Mouse (Mus musculus): Measurements from ENCODE around the gene Tsnaxip1.

Gene Tsnaxip1

GRCm38 (mm10) chr8:105826861-105827848 lies at the start of gene Tsnaxip1, which contains the start of gene Ranbp10:
Gene Tsnaxip1 (plus strand): TSS chr8:105827731.
Gene Ranbp10 (minus strand): TSS chr8:105827350.
- in situ Hi-C loops (cut with MboI; ENCODE audit: low sequenced_read_pairs), result no loop called here

DNA sequence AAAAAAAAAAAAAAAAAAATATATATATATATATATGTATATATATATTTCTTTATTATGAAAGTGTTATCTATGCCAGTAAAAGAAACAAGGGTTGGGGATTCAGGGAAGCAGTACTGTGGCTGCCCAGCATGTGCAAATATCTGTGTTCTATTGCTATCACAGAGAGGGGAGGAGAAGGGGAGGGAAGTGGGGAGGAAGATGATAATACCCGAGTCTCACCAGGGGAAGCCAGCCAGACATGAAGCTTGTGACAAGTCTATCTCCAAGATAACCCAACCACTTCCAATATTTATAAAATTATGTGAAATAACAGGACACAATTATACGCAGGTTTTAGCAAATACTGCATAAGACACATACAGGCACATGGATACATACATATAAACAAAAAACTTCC lies 49.7 kb upstream of the Tsnaxip1 start:
- in situ Hi-C loops (cut with MboI; ENCODE audit: low sequenced_read_pairs), result no loop called here

GRCm38 (mm10) chr8:105780298-105780697 lies 47.2 kb upstream of the Tsnaxip1 start:
- in situ Hi-C loops (cut with MboI; ENCODE audit: low sequenced_read_pairs), result no loop called here

DNA sequence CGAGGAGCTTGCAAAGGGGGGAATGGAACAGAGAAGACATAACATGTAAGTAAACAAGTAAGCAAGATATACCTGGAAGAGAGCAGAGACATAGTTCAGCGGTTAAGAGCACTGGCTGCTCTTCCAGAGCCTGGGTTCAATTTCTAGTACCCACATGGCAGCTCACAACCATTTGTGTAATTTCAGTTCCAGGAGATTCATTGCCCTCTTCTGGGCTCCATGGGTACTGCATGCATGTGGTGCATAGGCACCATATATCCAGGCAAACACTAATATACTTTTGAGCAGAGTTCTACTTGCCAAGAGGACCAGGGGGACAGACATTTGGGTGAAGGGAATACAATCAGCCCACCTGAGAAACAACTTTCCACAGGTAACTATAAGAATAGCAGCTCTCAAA lies 39.3 kb upstream of the Tsnaxip1 start:
- in situ Hi-C loops (cut with MboI; ENCODE audit: low sequenced_read_pairs), result no loop called here

- in situ Hi-C loops (cut with MboI; ENCODE audit: low sequenced_read_pairs), result no loop called here
These were observed 38.6 kb upstream of the Tsnaxip1 start for GRCm38 (mm10) chr8:105788927-105789326.

- in situ Hi-C loops (cut with MboI; ENCODE audit: low sequenced_read_pairs), result loop anchor here (10.0 kb wide), 1 partner anchor 75 kb away; no protein-coding TSS in a partner anchor
These were observed 37.9 kb upstream of the Tsnaxip1 start for GRCm38 (mm10) chr8:105789626-105790025.

GRCm38 (mm10) chr8:105793331-105793730 lies 34.2 kb upstream of the Tsnaxip1 start:
- in situ Hi-C loops (cut with MboI; ENCODE audit: low sequenced_read_pairs), result loop anchor here (10.0 kb wide), 1 partner anchor 79 kb away; no protein-coding TSS in a partner anchor

GRCm38 (mm10) chr8:105794009-105794598 lies 33.4 kb upstream of the Tsnaxip1 start:
- in situ Hi-C loops (cut with MboI; ENCODE audit: low sequenced_read_pairs), result loop anchor here (10.0 kb wide), 1 partner anchor 79 kb away; no protein-coding TSS in a partner anchor

GRCm38 (mm10) chr8:105795785-105796184 lies 31.7 kb upstream of the Tsnaxip1 start:
- in situ Hi-C loops (cut with MboI; ENCODE audit: low sequenced_read_pairs), result loop anchor here (10.0 kb wide), 1 partner anchor 81 kb away; no protein-coding TSS in a partner anchor

- in situ Hi-C loops (cut with MboI; ENCODE audit: low sequenced_read_pairs), result loop anchor here (10.0 kb wide), 1 partner anchor 84 kb away; no protein-coding TSS in a partner anchor
These were observed 29.1 kb upstream of the Tsnaxip1 start for GRCm38 (mm10) chr8:105798408-105798807.

DNA sequence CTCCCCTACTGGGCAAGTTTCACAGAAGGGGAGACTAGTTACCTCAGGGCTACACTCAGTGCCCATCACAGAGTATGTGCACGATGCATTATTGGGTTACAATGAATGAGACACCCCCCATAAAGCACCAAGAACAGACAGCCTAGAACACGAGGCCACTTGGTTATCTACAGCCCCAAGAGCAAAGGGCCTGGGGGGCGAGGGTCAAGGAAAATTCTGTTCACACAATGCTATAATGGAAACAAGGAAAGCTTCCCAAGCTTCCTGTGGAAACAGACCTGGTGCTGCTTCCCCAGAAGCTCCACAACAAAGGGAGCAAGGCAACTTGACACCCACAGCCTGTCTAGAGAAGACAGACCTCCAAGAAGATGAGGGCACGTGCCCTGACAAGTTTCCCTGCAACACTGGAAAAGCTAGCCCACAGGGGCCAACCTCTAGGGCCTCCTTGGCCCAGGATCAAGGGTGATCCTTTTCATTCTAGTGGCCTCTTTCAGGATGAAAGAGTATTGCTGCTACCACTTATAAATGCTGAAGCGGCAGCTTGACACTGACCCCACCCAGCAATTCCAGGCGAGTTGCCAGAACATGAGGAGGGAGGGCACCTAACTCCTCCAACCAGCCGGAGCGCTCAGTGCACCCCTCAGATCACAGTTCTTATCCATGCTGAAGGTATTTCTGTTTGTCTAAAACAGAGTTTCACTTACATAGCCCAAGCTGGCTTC lies 28.3 kb upstream of the Tsnaxip1 start:
- in situ Hi-C loops (cut with MboI; ENCODE audit: low sequenced_read_pairs), result loop anchor here (10.0 kb wide), 1 partner anchor 84 kb away; no protein-coding TSS in a partner anchor

GRCm38 (mm10) chr8:105801153-105801904 lies 26.2 kb upstream of the Tsnaxip1 start:
- in situ Hi-C loops (cut with MboI; ENCODE audit: low sequenced_read_pairs), result no loop called here

GRCm38 (mm10) chr8:105804797-105805196 lies 22.7 kb upstream of the Tsnaxip1 start:
- in situ Hi-C loops (cut with MboI; ENCODE audit: low sequenced_read_pairs), result no loop called here

DNA sequence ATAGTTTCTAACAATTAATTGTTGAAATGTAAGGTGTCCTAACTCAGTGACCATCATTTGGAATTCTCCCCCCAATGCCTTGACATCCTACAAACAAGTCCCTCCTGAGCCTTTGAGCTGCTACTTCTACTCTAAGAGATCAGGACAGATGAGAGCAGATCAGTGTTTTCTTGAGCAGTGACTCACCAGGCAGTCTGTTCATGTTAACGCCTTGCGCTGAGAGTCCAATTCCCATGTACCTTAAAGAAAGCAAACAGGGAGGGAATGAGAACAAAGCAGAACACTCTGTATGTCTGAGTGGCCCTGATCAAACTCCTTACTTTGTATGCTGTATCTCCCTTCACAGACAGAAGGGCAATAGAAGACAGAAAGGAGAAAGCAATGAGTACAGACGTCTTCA lies 22.2 kb upstream of the Tsnaxip1 start:
- in situ Hi-C loops (cut with MboI; ENCODE audit: low sequenced_read_pairs), result no loop called here

DNA sequence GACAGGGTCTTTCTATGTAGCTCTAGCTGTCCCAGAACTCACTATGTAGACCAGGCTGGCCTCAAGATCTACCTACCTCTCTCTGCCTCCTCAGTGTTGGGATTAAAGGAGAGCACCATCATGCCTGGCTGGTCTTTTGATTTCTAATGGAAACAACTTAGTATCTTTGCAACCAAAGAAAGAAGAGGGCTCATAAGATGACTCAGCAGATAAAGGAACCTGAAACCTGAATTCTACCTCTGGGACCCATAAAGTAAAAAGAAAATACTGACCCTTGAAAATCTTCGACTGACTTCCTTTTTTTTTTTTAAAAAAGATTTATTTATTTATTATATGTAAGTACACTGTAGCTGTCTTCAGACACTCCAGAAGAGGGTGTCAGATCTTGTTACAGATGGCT lies 21.6 kb upstream of the Tsnaxip1 start:
- in situ Hi-C loops (cut with MboI; ENCODE audit: low sequenced_read_pairs), result no loop called here

DNA sequence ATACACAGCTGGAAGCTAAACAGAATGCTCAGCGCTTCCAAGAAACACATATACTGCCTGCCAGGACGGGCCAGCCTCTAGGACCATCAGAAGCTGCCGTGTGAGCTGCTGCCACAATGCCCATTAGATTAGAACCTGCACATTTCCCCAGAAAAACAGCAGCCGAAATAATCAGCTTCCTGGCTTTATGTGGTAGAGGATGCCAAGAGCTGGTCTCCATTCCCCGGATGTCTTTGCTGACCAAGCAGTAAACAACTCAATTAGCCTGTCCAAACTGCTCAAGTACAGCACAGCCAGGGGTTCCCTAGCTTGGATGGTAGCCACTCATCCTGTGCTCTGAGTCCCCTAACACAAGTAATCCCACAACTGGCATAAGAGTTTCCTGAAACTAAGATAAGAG lies 19.8 kb upstream of the Tsnaxip1 start:
- in situ Hi-C loops (cut with MboI; ENCODE audit: low sequenced_read_pairs), result no loop called here

DNA sequence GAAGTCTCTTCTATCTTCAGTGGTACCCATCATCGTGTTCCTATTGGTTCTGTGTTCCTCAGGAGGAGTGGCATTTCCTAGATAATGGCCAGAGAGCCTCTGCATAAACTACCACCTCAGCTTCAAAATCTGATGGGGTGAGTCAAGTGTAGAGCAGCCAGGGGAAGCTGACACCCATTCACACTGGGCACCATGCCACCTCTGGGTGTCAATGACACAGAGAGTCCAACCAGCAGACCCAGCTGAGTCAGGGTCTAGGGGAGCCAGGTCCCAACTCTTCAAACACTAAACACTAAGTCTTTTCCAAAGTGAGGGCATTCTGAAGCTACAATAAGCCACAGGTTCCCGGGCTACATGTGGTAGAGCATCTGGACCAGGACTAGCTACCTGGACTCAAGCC lies 19.1 kb upstream of the Tsnaxip1 start:
- in situ Hi-C loops (cut with MboI; ENCODE audit: low sequenced_read_pairs), result no loop called here

GRCm38 (mm10) chr8:105810245-105810786 lies 17.2 kb upstream of the Tsnaxip1 start:
- in situ Hi-C loops (cut with MboI; ENCODE audit: low sequenced_read_pairs), result no loop called here

- in situ Hi-C loops (cut with MboI; ENCODE audit: low sequenced_read_pairs), result no loop called here
These were observed 16.5 kb upstream of the Tsnaxip1 start for GRCm38 (mm10) chr8:105811061-105811460.

DNA sequence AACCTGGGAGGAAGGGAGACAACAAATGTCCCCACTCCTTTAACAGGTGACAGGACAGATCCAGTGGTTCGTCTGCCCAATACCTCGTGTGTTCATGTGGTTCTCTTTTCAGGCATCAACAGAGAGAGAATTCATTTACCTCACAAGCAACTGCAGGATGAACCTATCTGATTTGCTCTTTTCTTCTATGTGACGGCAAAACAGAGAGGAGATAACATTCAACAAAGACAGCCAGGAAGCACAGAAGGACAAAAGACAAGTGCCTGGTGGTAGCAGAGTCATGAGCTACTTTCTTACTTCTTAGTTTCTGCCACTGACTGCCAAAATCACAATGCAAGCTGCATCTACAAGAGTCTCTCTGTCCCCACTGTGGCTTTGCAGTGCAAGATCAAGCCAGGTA lies 16.0 kb upstream of the Tsnaxip1 start:
- in situ Hi-C loops (cut with MboI; ENCODE audit: low sequenced_read_pairs), result no loop called here
